Mouse (Mus musculus) lung, postnatal 25 days (tissue): Measurements from ENCODE around the gene Zdhhc6.
A peak's percentile ranks its signal among the peaks of the same experiment; 100 is the strongest.

Source experiments
- DNase-seq: peaks from one replicate; pipeline ENCODE4 v3.0.0; 2022; ENCODE audit warnings: low spot score

Zdhhc6 gene

DNA sequence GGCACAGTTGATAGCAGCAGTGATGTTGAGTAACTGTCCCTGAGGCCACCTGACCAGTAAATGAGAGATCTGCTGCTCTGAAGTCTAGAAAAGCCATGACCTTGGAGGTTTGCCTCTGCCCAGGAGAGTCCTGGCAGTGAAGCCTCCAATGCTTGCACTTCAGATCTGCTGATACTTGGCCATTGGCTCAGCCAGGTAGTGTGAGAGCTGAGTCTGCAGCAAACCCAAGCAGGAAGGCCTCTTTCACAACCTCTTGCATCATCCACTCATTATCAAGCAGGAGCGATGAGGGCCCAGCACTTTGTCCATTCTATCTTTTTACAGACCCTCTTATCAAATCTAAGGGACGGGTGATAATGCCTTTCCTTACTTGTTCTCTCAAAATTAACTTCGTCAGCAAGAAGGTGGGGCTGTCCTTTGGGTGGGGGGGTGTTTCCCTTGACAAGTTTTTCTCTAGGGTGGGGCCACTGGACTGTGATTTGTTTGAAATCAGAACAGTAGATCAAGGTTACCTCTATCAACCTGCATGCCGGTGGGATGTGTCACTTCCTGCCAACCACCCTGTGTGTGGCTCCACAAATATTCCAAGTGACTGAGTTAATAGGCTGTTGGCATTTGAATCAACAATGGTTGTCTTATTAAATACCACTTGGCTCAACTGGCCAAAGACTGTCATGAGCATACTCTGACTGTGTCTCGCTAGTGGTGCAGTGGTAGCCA is 58.0 kb downstream of the Zdhhc6 start:
- DNase-seq, result peak; percentile 79

DNA sequence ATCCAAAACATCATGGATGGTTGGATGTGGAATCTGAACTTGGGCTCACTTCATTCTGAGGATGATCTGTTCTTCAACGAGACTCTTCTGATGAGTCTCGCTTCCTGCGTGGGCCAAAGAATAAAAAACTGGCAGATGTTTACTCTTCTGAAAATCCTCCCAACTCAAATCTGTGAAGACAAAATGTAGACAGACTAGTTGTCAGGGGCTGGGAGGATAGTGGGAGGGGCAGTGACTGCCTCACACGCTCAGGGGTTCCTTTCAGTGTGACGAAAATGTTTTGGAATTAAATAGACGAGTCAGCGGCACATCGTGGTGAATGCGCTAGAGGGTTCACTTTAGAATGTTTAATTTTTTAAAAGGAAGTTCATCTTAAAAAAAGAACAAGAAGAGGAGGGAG is 59.7 kb downstream of the Zdhhc6 start:
- no peak for DNase-seq

DNA sequence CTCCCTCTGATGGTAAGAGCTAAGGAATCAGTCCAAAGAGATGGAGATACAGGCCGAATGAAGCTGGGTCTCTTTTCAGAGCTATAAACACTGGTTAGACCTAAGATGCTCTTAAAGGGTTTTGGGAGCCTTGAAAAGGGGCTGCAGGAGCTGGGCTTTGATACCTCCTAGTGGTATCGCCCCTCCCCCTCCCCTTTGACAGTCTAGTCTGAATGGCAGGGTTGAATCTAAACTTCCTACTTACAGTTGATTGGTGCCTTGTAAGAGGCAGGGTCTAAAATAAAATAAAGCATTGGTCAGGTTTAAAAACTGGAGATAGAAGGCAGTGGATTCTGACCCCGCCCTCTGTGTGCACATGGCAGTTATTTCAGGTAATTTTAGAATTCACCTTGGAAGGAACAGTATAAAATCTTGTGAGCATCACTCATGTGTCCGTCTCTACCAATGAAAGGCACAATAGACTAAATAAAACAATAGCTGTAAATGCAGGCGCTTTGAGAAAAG is 61.3 kb downstream of the Zdhhc6 start:
- no peak for DNase-seq

- peak; percentile 72 for DNase-seq
These were observed 62.0 kb downstream of the Zdhhc6 start for GRCm38 (mm10) chr19:55253570-55254441.

DNA sequence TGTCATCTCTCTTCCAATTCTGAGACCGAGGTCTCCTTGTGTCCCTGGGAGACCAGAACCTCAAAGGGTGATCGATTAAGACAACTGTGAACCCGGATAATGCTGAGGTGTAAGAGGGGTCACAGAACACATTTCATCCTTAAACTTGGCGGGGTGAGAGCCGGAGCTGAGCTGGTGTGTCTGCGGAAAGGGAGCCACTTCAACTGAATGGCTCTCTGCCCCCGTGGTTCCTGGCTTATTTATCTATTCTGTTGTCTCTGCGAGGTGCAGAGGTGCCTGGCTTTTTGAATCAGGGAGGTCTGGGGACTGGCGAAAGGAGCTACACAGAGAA is 62.6 kb downstream of the Zdhhc6 start:
- no peak for DNase-seq

GRCm38 (mm10) chr19:55251383-55252124 is 64.3 kb downstream of the Zdhhc6 start, which contains the start of gene Acsl5:
Gene Acsl5 (plus strand): TSS chr19:55251938.
- DNase-seq, result no peak

- DNase-seq, result no peak
These were observed 65.4 kb downstream of the Zdhhc6 start for GRCm38 (mm10) chr19:55250451-55250850.

GRCm38 (mm10) chr19:55247991-55248520 is 67.8 kb downstream of the Zdhhc6 start:
- DNase-seq, result no peak

- no peak for DNase-seq
These were observed 68.3 kb downstream of the Zdhhc6 start for GRCm38 (mm10) chr19:55247563-55247962.

DNA sequence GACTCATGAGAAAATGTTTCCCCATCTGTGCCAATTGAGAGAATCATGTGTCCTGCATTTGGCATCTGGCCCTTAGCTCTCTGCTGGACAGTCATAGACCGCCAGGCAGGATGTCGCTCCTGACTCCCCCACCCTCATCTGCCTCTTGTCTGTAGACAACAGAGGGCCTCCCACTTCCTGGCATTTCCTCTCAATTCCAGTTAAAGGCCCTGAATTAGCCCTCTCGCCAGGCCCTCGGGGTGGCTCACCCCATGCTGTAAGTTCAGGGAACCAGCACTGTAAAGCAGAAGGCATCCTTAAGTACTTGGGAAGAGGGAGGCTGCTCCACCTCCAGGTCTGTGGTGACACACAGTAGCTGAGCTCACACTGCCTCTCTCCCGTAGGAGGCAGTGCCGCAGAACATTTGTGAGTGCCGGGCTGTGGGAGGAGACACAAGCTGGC is 71.0 kb downstream of the Zdhhc6 start:
- DNase-seq, result peak; percentile 81

DNA sequence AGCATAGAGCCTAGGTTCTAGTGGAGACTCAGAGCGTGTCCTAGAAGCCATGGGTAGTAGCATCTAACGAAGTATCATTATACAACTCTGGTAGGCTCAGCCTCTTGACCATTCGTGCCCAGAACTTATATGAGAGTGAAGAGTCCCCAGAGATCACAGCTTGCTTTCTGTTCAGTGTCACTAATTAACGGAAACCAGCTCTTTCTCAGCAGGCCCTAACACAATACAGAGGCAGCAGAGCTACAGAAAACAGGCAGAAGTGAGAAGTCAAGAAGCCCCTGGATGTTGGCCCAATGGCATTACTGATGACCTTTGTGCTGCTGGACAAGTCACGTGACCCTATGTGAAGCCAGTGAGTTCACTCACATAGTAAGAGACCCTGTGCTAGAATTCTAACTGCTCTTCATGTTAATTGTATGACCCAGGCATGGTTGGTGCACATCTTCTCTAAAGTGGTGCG is 74.6 kb downstream of the Zdhhc6 start, which contains the start of gene Gucy2g:
Gucy2g (minus strand) TSS at position 51 of the 460 bp plus-strand sequence.
- no peak for DNase-seq

DNA sequence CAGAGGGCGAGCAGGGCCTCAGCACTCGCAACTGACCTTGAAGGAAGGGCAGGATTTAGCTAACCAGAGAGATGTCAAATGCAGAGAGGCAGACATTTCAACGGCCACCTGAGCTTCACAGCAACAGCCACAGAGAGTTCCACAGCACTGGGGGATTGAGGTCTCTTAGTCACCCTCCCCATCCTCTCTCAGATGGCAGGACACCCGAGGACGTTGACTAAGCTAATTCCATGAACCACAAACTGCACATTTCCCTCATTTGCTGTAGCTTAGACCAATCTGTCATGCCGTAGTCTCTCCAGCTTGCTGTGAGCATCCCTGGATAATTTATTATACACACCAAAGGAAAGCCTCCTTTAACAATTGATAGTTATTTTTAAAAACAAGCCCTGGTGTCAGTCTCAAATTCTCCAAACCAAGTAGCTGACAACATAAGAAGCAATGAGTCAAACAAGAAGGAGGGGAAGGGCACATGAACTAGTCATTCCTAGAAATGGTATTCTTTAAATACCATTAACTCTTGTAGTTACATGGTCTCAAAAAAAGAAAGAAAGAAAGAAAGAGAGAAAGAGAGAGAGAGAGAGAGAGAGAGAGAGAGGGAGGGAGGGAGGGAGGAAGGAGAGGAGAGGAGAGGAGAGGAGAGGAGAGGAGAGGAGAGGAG is 75.9 kb downstream of the Zdhhc6 start:
- no peak for DNase-seq

DNA sequence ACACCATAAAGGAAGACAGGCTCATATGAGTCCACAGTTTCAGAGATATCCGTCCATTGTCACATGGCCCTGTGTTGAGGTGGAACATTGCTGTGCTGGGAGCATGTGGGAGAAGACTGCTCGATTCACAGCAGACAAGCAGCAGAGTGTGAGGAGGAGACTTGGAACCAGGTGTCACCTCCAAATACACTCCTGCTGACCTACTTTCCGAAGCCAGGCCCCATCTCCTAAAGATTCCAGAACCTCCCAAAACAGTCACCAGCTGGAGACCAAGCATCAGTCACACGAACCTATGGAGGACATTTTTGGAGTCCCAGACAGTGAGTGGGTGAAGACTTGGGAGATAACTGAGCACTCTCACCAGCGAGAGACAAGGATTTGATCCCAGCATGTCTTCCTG is 79.3 kb downstream of the Zdhhc6 start:
- no peak for DNase-seq

DNA sequence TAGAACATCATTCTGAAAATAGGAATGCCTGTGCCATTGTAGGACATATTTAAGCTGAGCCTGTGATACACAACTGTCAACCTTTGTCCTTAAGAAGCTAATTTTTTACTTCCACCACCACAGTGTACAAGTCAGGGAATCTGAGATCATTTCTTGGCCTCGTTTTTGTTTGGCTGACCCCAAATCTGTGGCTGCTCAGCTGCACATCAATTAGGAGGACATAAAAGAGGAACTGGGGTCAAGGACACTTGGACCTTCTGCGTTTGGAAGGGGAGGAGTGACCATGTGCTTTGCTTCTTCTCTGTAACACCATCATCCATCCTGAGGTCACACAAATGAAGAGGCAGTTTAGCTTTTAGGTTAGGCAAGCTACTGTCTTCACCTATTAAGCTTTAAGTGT is 79.8 kb downstream of the Zdhhc6 start:
- DNase-seq, result no peak

DNA sequence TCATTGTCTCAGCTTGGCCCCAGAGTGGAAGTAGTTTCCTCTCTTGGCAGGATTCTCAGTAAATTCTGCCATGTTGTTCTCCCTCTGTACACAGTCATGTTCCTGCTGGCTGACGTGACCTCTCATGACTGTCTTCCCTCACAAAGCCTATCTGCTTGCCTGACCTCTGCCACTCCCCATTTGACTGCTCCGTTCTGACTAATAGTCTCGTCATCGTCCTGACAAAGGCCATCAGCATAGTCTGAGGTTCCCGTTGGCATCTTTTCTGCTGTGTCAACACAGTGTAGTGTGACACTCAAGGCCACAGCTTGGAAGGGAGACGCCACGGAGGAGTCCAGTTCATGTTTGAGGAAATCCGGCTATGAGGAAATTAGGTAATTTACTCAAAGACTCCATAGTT is 83.7 kb downstream of the Zdhhc6 start:
- peak; percentile 65 for DNase-seq

- no peak for DNase-seq
These were observed 84.8 kb downstream of the Zdhhc6 start for GRCm38 (mm10) chr19:55231081-55231480.

DNA sequence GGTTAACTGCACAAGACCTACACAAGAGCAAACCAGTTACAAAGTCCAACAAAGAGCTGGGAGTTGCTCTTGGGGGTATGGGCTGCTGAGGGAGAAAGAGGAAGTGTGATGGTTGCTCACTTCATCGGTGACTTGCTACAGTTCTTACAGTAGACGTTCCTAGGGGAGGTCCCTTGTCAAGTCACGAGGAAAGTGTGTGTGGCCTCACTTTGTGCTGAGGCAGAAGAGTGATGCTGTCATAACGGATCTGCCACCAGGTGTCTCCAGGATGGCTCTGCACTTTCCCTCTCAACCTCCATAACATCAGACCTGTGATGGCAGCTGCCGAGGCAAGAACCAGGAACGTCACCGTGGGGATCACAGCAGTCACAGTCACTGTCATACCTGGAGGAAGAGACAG is 88.7 kb downstream of the Zdhhc6 start:
- DNase-seq, result no peak

GRCm38 (mm10) chr19:55226621-55227020 is 89.2 kb downstream of the Zdhhc6 start:
- DNase-seq, result no peak

- DNase-seq, result no peak
These were observed 93.6 kb downstream of the Zdhhc6 start for GRCm38 (mm10) chr19:55222268-55222667.
